Mouse (Mus musculus) T-helper 17 cell (primary cell): Measurements from ENCODE around the gene Mtss1l.

ENCODE experiments used
- in situ Hi-C, 2 experiments: fragments of 300-600 bp; cut with MboI, MseI; formaldehyde crosslinking; loops; 1 replicate in 1 of 2; 2 replicates in 1 of 2; pipeline ENCODE4 v1.15.1; 2025; ENCODE audit warnings: high pct_unique_total_duplicates in 2 of 2

The Mtss1l gene

GRCm38 (mm10) chr8:110706288-110706870, 14.9 kb upstream of the Mtss1l start:
- in situ Hi-C loops, result no loop called here

GRCm38 (mm10) chr8:110708429-110708828, 12.8 kb upstream of the Mtss1l start:
- in situ Hi-C loops, result no loop called here

GRCm38 (mm10) chr8:110710593-110710992, 10.7 kb upstream of the Mtss1l start:
- in situ Hi-C loops, result no loop called here

- in situ Hi-C loops, result no loop called here
Observed at GRCm38 (mm10) chr8:110711271-110711934, 9.9 kb upstream of the Mtss1l start.

- in situ Hi-C loops, result no loop called here
Observed at GRCm38 (mm10) chr8:110713073-110713472, 8.2 kb upstream of the Mtss1l start.

GRCm38 (mm10) chr8:110714827-110715519, 6.3 kb upstream of the Mtss1l start:
- in situ Hi-C loops, result loop anchor here in 1 of 2 experiments (5.0 kb wide), 1 partner anchor 98 kb away; the partner anchor contains the start of gene Vac14

GRCm38 (mm10) chr8:110716075-110716474, 5.2 kb upstream of the Mtss1l start:
- in situ Hi-C loops, result loop anchor here in 1 of 2 experiments (5.0 kb wide), 1 partner anchor 99 kb away; the partner anchor contains the start of gene Vac14

GRCm38 (mm10) chr8:110717131-110717530, 4.1 kb upstream of the Mtss1l start:
- in situ Hi-C loops, result loop anchor here in 1 of 2 experiments (5.0 kb wide), 1 partner anchor 100 kb away; the partner anchor contains the start of gene Vac14

- in situ Hi-C loops, result loop anchor here in 1 of 2 experiments (5.0 kb wide), 1 partner anchor 101 kb away; the partner anchor contains the start of gene Vac14
Observed at GRCm38 (mm10) chr8:110718209-110718968, 2.9 kb upstream of the Mtss1l start.

- in situ Hi-C loops, result loop anchor here in 1 of 2 experiments (5.0 kb wide), 1 partner anchor 102 kb away; the partner anchor contains the start of gene Vac14
Observed at GRCm38 (mm10) chr8:110718969-110719670, 2.2 kb upstream of the Mtss1l start.

- in situ Hi-C loops, result loop anchor here (5.0 kb wide), 1 partner anchor 103 kb away; the partner anchor contains the start of gene Vac14 (in 2 of the 2)
Observed at GRCm38 (mm10) chr8:110719898-110720653, 1.2 kb upstream of the Mtss1l start.

- in situ Hi-C loops, result loop anchor here in 1 of 2 experiments (5.0 kb wide), 1 partner anchor 105 kb away; the partner anchor contains the start of gene Vac14
Observed at GRCm38 (mm10) chr8:110721606-110722413, 534 bp downstream of the Mtss1l start.

- in situ Hi-C loops, result loop anchor here in 1 of 2 experiments (5.0 kb wide), 1 partner anchor 105 kb away; the partner anchor contains the start of gene Vac14
Observed at GRCm38 (mm10) chr8:110722414-110723011, 1.2 kb downstream of the Mtss1l start.

GRCm38 (mm10) chr8:110724493-110724892, 3.2 kb downstream of the Mtss1l start:
- in situ Hi-C loops, result loop anchor here in 1 of 2 experiments (5.0 kb wide), 1 partner anchor 107 kb away; the partner anchor contains the start of gene Vac14

GRCm38 (mm10) chr8:110725084-110725838, 4.0 kb downstream of the Mtss1l start:
- in situ Hi-C loops, result no loop called here

- in situ Hi-C loops, result no loop called here
Observed at GRCm38 (mm10) chr8:110726893-110727292, 5.6 kb downstream of the Mtss1l start.

GRCm38 (mm10) chr8:110731346-110731859, 10.1 kb downstream of the Mtss1l start:
- in situ Hi-C loops, result no loop called here
